Mouse (Mus musculus) MEL (cell line): Measurements from ENCODE around the gene Rftn1. TPM values are rescaled to one million over a fixed set of nuclear protein-coding genes. Genes with fewer than 3 reads are reported as not detected.

Experiments used
- DNase-seq: peaks from one replicate; pipeline ENCODE4 v3.0.0; 2011; ENCODE audit warnings: low read depth, low spot score
- H3K27ac ChIP-seq: 2 replicates; pipeline ENCODE4 v1.5.1; 2012; ENCODE audit warnings: low read depth, mild to moderate bottlenecking, control low read depth, low read length, moderate library complexity; ENCODE audit not compliant: control insufficient read depth
- H3K27me3 ChIP-seq, 2 experiments: fragments of 150-350 bp in 1 of 2; sonication (generic) in 1 of 2; 2 replicates each; pipeline ENCODE4 v1.6.1; 2012; ENCODE audit warnings: low read length in 2 of 2, mild to moderate bottlenecking in 2 of 2, improper control_type of control experiment in 1 of 2, moderate library complexity in 1 of 2; ENCODE audit not compliant: insufficient read depth in 2 of 2, control insufficient read depth in 1 of 2
- H3K36me3 ChIP-seq, 2 experiments: 2 replicates each; pipeline ENCODE4 v1.6.1; 2012 to 2014; ENCODE audit warnings: low read length in 2 of 2, improper control_type of control experiment in 1 of 2, inconsistent platforms in 1 of 2, mild to moderate bottlenecking in 1 of 2; ENCODE audit not compliant: insufficient read depth in 2 of 2, control insufficient read depth in 1 of 2
- H3K4me1 ChIP-seq, 2 experiments: fragments of 150-350 bp in 1 of 2; sonication (generic) in 1 of 2; 2 replicates each; pipeline ENCODE4 v1.6.1; 2012; ENCODE audit warnings: low read length in 2 of 2, improper control_type of control experiment in 1 of 2, mild to moderate bottlenecking in 1 of 2; ENCODE audit not compliant: insufficient read depth in 2 of 2, control insufficient read depth in 1 of 2
- H3K4me3 ChIP-seq, 2 experiments: fragments of 150-350 bp in 1 of 2; sonication (generic) in 1 of 2; 2 replicates each; pipeline ENCODE4 v1.5.1; 2012; ENCODE audit warnings: low read depth in 2 of 2, low read length in 2 of 2, mild to moderate bottlenecking in 2 of 2, moderate library complexity in 2 of 2, control low read depth in 1 of 2, improper control_type of control experiment in 1 of 2; ENCODE audit not compliant: control insufficient read depth in 1 of 2, insufficient read depth in 1 of 2
- H3K79me2 ChIP-seq: 2 replicates; pipeline ENCODE4 v1.6.1; 2012; ENCODE audit warnings: mild to moderate bottlenecking, low read length, moderate library complexity; ENCODE audit not compliant: control insufficient read depth, poor library complexity, insufficient read depth
- H3K9ac ChIP-seq: 2 replicates; pipeline ENCODE4 v1.6.1; 2012; ENCODE audit warnings: low read depth, mild to moderate bottlenecking, control low read depth, low read length, moderate library complexity; ENCODE audit not compliant: control insufficient read depth, poor library complexity, severe bottlenecking
- H3K9me3 ChIP-seq: fragments of 150-350 bp; sonication (generic); replicated peaks from 2 replicates; pipeline ENCODE4 v1.6.1; 2012; ENCODE audit warnings: mild to moderate bottlenecking, low read length, improper control_type of control experiment, moderate library complexity; ENCODE audit not compliant: insufficient read depth
- CHD1 ChIP-seq: IDR thresholded peaks from 2 replicates; pipeline ENCODE4 v1.6.1; 2012; ENCODE audit warnings: low read depth, mild to moderate bottlenecking, inconsistent platforms, low read length, improper control_type of control experiment
- CHD2 ChIP-seq: IDR thresholded peaks from 2 replicates; pipeline ENCODE4 v1.6.1; 2011; ENCODE audit warnings: low read length, improper control_type of control experiment
- CTCF ChIP-seq, 3 experiments: IDR thresholded peaks in 2 of 3; conservative IDR thresholded peaks in 1 of 3; 2 replicates each; pipeline ENCODE4 v1.5.1; 2011 to 2012; ENCODE audit warnings: low read length in 3 of 3, low read depth in 2 of 3, mild to moderate bottlenecking in 2 of 3, improper control_type of control experiment in 1 of 3, inconsistent platforms in 1 of 3, mixed read lengths in 1 of 3, moderate library complexity in 1 of 3; ENCODE audit not compliant: control insufficient read depth in 1 of 3, insufficient read depth in 1 of 3, poor library complexity in 1 of 3, severe bottlenecking in 1 of 3
- KAT2A ChIP-seq: conservative IDR thresholded peaks from 2 replicates; pipeline ENCODE4 v1.6.1; 2012; ENCODE audit warnings: low read depth, low read length, improper control_type of control experiment, inconsistent platforms
- MAX ChIP-seq: IDR thresholded peaks from 2 replicates; pipeline ENCODE4 v1.6.1; 2011; ENCODE audit warnings: low read length, improper control_type of control experiment
- MAZ ChIP-seq: IDR thresholded peaks from 2 replicates; pipeline ENCODE4 v1.6.1; 2012; ENCODE audit warnings: low read depth, mild to moderate bottlenecking, inconsistent platforms, low read length, improper control_type of control experiment
- POLR2AphosphoS2 ChIP-seq: IDR thresholded peaks from 2 replicates; pipeline ENCODE4 v1.6.1; 2011; ENCODE audit warnings: low read length, improper control_type of control experiment
- RCOR1 ChIP-seq: IDR thresholded peaks from 2 replicates; pipeline ENCODE4 v1.6.1; 2012; ENCODE audit warnings: low read depth, mild to moderate bottlenecking, inconsistent platforms, low read length, improper control_type of control experiment
- SMC3 ChIP-seq: IDR thresholded peaks from 2 replicates; pipeline ENCODE4 v1.6.1; 2011; ENCODE audit warnings: low read depth, low read length, improper control_type of control experiment
- TBP ChIP-seq: IDR thresholded peaks from 2 replicates; pipeline ENCODE4 v1.8.0; 2011; ENCODE audit warnings: low read depth, low read length, improper control_type of control experiment
- USF1 ChIP-seq: IDR thresholded peaks from 2 replicates; pipeline ENCODE4 v1.6.1; 2014; ENCODE audit warnings: low read depth, mild to moderate bottlenecking, inconsistent platforms, low read length, improper control_type of control experiment, moderate library complexity
- USF2 ChIP-seq, 2 experiments: IDR thresholded peaks; 2 replicates each; pipeline ENCODE4 v1.6.1; 2011 to 2012; ENCODE audit warnings: improper control_type of control experiment in 2 of 2, low read length in 2 of 2, borderline replicate concordance in 1 of 2, inconsistent platforms in 1 of 2, low read depth in 1 of 2, mild to moderate bottlenecking in 1 of 2; ENCODE audit not compliant: insufficient read depth in 1 of 2
- ZC3H11A ChIP-seq: IDR thresholded peaks from 2 replicates; pipeline ENCODE4 v1.6.1; 2012; ENCODE audit warnings: low read depth, mild to moderate bottlenecking, inconsistent platforms, low read length, improper control_type of control experiment
- ZKSCAN1 ChIP-seq: IDR thresholded peaks from 2 replicates; pipeline ENCODE4 v1.6.1; 2012; ENCODE audit warnings: low read depth, mild to moderate bottlenecking, inconsistent platforms, low read length, improper control_type of control experiment, moderate library complexity
- ZNF384 ChIP-seq: IDR thresholded peaks from 2 replicates; pipeline ENCODE4 v1.6.1; 2012; ENCODE audit warnings: low read depth, mild to moderate bottlenecking, inconsistent platforms, low read length, improper control_type of control experiment
- polyA plus RNA-seq, 2 experiments: library from polyadenylated mRNA; stranded (reverse) in 1 of 2; unstranded in 1 of 2; fragments of >175 nt in 1 of 2; fragments of >200 nt in 1 of 2; gene quantifications; 2 replicates each; pipeline versions ENCODE4 v1.2.1 to v1.2.4; 2012; ENCODE audit warnings: low replicate concordance in 2 of 2, low read depth in 1 of 2; ENCODE audit not compliant: insufficient read length in 2 of 2, insufficient read depth in 1 of 2, missing spikeins in 1 of 2
- total RNA-seq: library from RNA; depleted of rRNA; stranded (reverse); fragments of 300-350 nt; gene quantifications from 2 replicates; pipeline ENCODE4 v1.2.3, GENCODE M21; 2012

Rftn1 gene
- total and polyA plus RNA-seq, 3 experiments, result 70.2 to 76.1 TPM; not detected in 1

- Histone ChIP-seq H3K79me2 (peaks cover 53% of the 10 kb centered on the region), H3K4me1 (no peaks in the 10 kb centered on the region; a peak in 1 of 4 replicates), H3K27ac (no peak overlapping the region), H3K27me3 (no peaks in the 10 kb centered on the region), H3K4me3 (no peak overlapping the region), H3K9me3 (no peaks in the 10 kb centered on the region), H3K36me3 (peaks cover 0 to 11% of the 10 kb centered on the region in 2 experiments; a peak in 3 of 4 replicates), H3K9ac (no peak overlapping the region)
- DNase-seq, result no peak
- TF ChIP-seq MAZ (no peak), MAX (no peak), TBP (no peak), CTCF (IDR thresholded peaks at IDR 0.05 in 2 of 3, conservative IDR thresholded peaks at IDR 0.05 in 1 of 3; ENCODE audit: control insufficient read depth in 1 of 3, insufficient read depth in 1 of 3, low read depth in 2 of 3, low read length in 3 of 3, poor library complexity in 1 of 3, severe bottlenecking in 1 of 3) (no peak), USF2 (IDR thresholded peaks at IDR 0.05; ENCODE audit: borderline replicate concordance in 1 of 2, insufficient read depth in 1 of 2, low read depth in 1 of 2, low read length in 2 of 2) (no peak), CHD2 (no peak), ZNF384 (no peak)
Measured at GRCm38 (mm10) chr17:50183300-50183699, 7.2 kb downstream of the Rftn1 start.

- no peak for DNase-seq
- H3K27me3 ChIP-seq, result no peaks in the 10 kb centered on the region
- no peaks in the 10 kb centered on the region for H3K4me1 ChIP-seq
- H3K36me3 ChIP-seq, result peaks cover 0 to 10% of the 10 kb centered on the region in 2 experiments; a peak in 2 of 4 replicates
- H3K79me2 ChIP-seq, result peaks cover 47% of the 10 kb centered on the region
- H3K9ac ChIP-seq, result no peak overlapping the region
- no peak for TF ChIP-seq ZKSCAN1
- no peak for TF ChIP-seq ZNF384
- no peak for TF ChIP-seq KAT2A
- no peak for TF ChIP-seq RCOR1
- TF ChIP-seq ZC3H11A, result no peak
- no peak for TF ChIP-seq CHD1
- TF ChIP-seq POLR2AphosphoS2, result no peak
- no peak for TF ChIP-seq USF1
- no peak for TF ChIP-seq CHD2
- no peak for TF ChIP-seq SMC3
- no peaks in the 10 kb centered on the region for H3K9me3 ChIP-seq
- no peak overlapping the region for H3K27ac ChIP-seq
- no peak overlapping the region for H3K4me3 ChIP-seq
Measured at GRCm38 (mm10) chr17:50182542-50182951, 7.9 kb downstream of the Rftn1 start.
